Mouse (Mus musculus) midbrain, embryonic 10.5 days (tissue): ENCODE measurements at regions not wholly inside any gene's neighbourhood (a gene's known extent, or its start where the extent isn't known, plus 50 kb on each side); places are given as distances from the start of the nearest gene placed in this dataset.

ENCODE experiments used
- DNase-seq: peaks from one replicate; pipeline ENCODE4 v3.0.0-alpha.2; 2017; ENCODE audit warnings: low spot score
- H3K27ac ChIP-seq: fragments of 300-500 bp; sonication (generic); replicated peaks from 2 replicates; pipeline ENCODE4 v1.5.1; 2016; ENCODE audit warnings: mild to moderate bottlenecking
- H3K27me3 ChIP-seq: fragments of 300-500 bp; sonication (generic); 2 replicates; pipeline ENCODE4 v1.6.1; 2016; ENCODE audit warnings: low read depth, mild to moderate bottlenecking; ENCODE audit not compliant: poor library complexity, severe bottlenecking
- H3K36me3 ChIP-seq: fragments of 300-500 bp; sonication (generic); 2 replicates; pipeline ENCODE4 v1.6.1; 2016; ENCODE audit warnings: mild to moderate bottlenecking, moderate library complexity
- H3K4me1 ChIP-seq: fragments of 300-500 bp; sonication (generic); 2 replicates; pipeline ENCODE4 v1.6.1; 2016
- H3K4me3 ChIP-seq: fragments of 300-500 bp; sonication (generic); 2 replicates; pipeline ENCODE4 v1.5.1; 2016; ENCODE audit warnings: mild to moderate bottlenecking, moderate library complexity
- H3K9me3 ChIP-seq: fragments of 300-500 bp; sonication (generic); replicated peaks from 2 replicates; pipeline ENCODE4 v1.6.1; 2016; ENCODE audit warnings: mild to moderate bottlenecking
- WGBS: fragments of 180-500 bp; shearing (Covaris S2); methylation state at CpG from one replicate; pipeline ENCODE4 v1.1.7; 2016; 5-methylcytosine and 5-hydroxymethylcytosine counted together

DNA sequence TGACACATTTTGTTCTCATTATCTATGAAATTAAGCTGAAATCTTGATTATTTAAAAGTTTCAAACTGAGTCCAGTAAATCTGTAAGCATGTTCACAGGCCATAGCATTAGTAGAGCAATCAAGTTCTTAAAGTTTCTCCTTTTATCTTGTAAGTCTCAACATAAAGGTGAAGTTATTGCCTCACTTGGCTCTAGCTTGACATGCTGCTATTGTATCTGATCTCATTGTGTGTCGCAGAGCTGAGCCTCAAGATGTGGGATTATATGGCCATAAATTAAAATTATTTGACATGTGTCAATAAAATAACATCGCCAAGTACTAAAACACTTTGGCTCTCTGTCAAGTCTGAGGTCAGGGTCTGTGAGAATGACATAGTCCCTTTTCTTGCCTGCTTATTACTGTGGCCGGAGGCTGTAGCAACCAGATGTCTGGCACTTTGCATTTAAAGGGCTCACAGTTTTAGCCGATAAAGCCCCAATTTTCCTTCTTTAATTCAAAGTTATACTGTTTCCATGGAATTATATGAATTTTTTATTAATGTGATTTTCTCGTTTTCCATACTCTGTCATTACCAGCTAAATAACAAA, 775.8 kb downstream of the A830018L16Rik start:
- Histone ChIP-seq H3K4me3 (no peak overlapping the region), H3K36me3 (no peaks in the 10 kb centered on the region), H3K27ac (no peak overlapping the region), H3K9me3 (no peaks in the 10 kb centered on the region), H3K4me1 (no peaks in the 10 kb centered on the region), H3K27me3 (no peaks in the 10 kb centered on the region)
- no peak for DNase-seq
- WGBS: 87% methylated on average over 5 of the region's 5 CpGs

DNA sequence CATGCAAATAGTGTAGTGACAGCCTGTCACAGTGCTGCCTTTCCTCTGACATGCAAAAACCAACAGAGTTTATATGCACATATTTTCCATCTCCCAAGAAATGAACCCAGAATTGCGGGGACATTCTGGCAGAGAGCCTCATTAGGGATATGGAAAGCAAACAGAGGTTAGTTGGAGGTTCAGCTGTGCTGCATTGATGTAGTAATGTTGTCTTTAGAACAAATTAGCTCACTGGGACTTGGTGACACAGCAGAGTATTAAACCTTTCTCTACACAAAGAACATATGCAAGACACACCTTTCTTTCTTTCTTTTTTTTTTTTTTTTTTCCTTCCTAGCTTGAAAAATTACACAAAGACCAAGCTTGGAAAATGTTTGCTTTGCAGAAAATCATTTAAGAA, 778.7 kb downstream of the A830018L16Rik start:
- Histone ChIP-seq H3K36me3 (no peaks in the 10 kb centered on the region), H3K4me3 (no peak overlapping the region), H3K27ac (no peak overlapping the region), H3K9me3 (no peaks in the 10 kb centered on the region), H3K27me3 (no peaks in the 10 kb centered on the region), H3K4me1 (no peaks in the 10 kb centered on the region)
- DNase-seq: no peak
- 87% methylated on average over 1 of the region's 1 CpGs for WGBS

DNA sequence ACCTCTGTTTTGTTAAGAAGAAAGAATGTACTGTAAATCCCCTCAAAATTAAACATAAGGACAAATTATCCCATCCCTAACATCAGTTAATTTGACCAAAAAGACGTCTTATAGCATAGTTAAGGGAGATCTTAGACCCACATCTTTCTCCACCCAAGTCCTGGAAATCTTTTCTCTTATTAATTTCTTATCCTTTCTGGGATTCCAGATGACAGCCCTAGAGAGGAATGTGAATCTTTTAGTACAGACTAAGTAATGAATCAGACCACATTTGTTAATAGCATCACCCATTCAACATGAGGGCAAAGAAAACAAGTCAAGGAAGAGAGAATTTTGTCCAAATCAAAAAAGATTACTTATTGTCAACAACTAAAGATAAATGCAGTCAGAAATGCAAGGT, 817.2 kb downstream of the A830018L16Rik start:
- Histone ChIP-seq H3K4me3 (no peak overlapping the region), H3K36me3 (no peaks in the 10 kb centered on the region), H3K27ac (no peak overlapping the region), H3K9me3 (no peaks in the 10 kb centered on the region), H3K4me1 (no peaks in the 10 kb centered on the region), H3K27me3 (no peaks in the 10 kb centered on the region)
- DNase-seq: no peak
- 81% methylated on average over 1 of the region's 1 CpGs for WGBS

DNA sequence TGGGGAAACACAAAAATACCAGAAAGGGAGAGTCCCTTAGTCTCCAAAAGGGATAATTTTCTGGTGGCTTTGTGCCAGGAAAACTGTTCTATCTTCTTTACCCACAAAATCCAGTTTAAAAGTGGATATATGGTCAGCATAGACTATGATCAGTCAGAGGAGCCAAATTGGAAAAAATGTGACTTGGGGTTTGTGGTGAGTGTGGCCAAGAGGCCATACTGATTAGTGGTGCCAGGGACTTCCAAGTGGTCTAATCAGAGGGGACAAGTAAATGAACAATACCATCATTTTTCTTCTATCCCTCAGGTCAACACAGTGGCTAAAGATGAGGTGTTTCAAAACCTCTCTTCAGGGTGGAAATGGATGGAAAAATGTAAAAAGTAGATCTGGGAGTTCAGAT, 828.2 kb downstream of the A830018L16Rik start:
- Histone ChIP-seq H3K4me3 (no peak overlapping the region), H3K36me3 (no peaks in the 10 kb centered on the region), H3K4me1 (no peaks in the 10 kb centered on the region), H3K27ac (no peak overlapping the region), H3K9me3 (no peaks in the 10 kb centered on the region), H3K27me3 (no peaks in the 10 kb centered on the region)
- DNase-seq: no peak

DNA sequence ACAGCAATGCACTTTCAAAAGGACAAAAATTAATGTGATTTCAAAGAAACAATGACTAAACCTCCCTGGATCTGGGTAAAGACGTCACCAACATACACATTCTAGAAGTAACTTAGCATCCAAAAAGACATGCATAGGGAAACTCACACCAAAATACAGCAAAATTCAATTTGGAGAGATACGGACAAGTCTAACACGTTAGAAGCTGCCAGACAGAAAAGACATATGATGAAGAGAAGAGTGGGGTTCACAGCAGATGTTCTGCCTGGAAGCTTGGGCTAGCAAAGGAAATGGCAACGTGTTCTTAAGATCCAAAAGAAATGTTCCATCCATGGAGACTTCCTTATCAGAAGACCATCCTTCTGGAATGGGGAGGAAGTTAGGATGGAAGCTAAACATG, 868.6 kb downstream of the A830018L16Rik start:
- WGBS: 94% methylated on average over 4 of the region's 4 CpGs
- no peaks in the 10 kb centered on the region for H3K9me3 ChIP-seq

DNA sequence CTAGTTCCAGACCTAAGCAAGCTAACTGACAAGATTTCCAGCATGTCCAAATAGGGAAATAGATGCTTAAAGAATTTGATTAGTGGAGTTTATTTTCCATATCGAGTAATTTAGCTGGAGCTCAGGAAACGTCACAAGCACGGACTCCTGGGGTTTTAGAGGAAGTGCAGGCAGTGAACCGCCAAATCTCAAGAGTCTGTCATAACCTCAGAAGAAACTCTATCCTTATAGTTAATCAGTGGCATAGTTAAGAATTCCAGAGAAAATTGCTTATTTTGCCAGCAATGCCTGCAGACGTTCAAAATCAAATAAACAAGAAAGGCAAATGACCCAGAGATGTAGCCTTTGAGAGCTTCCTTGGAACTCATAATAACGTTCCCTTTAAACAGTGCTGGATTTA, 871.6 kb downstream of the A830018L16Rik start:
- no peaks in the 10 kb centered on the region for H3K4me1 ChIP-seq
- no peak overlapping the region for H3K27ac ChIP-seq
- H3K27me3 ChIP-seq: no peaks in the 10 kb centered on the region
- no peaks in the 10 kb centered on the region for H3K36me3 ChIP-seq
- no peak for DNase-seq
- 74% methylated on average over 6 of the region's 6 CpGs for WGBS
- no peaks in the 10 kb centered on the region for H3K9me3 ChIP-seq
- H3K4me3 ChIP-seq: no peak overlapping the region

More for the DNA sequence above, 868.6 kb downstream of the A830018L16Rik start:
- DNase-seq: no peak
- Histone ChIP-seq H3K36me3 (no peaks in the 10 kb centered on the region), H3K27ac (no peak overlapping the region), H3K27me3 (no peaks in the 10 kb centered on the region), H3K4me1 (no peaks in the 10 kb centered on the region), H3K4me3 (no peak overlapping the region)

DNA sequence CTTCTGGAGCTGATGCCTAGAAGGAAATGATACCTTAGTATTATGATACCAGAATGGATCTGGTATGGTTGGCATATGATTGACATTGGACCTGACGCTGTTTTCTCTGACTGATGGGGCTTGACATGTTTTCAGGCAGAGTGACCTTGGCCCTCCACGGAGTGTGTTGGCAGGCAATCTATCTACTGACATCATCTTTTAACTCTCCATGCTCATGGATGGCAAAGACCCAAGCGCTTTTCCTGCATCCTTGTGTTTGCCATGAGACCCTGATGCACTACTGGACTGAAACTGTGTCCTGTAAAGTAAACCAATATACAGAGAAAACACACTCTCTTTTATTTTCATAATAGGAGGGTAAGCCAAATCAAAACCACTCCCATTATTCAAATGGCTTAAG, 872.1 kb downstream of the A830018L16Rik start:
- Histone ChIP-seq H3K4me1 (no peaks in the 10 kb centered on the region), H3K27me3 (no peaks in the 10 kb centered on the region), H3K27ac (no peak overlapping the region), H3K36me3 (no peaks in the 10 kb centered on the region), H3K4me3 (no peak overlapping the region), H3K9me3 (no peaks in the 10 kb centered on the region)
- 86% methylated on average over 3 of the region's 3 CpGs for WGBS
- DNase-seq: no peak

DNA sequence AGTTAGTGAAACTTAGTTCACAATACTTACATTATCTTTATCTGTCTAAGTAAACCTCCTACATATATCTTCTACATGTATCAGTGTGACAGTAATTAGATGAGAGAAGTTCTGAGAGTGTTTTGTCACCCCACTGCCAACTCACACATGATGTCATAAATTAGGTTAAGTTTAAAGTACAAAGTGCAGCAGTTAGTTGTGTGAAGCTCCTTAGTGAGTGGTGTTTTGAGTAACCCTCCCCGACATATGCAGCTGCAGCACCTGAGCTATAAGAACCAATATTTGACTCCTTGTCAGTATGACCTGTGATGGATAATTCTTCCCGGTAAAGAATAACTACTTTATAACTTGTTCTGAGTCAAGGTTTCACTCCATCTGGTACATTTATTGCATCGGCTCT, 874.6 kb downstream of the A830018L16Rik start:
- Histone ChIP-seq H3K9me3 (no peaks in the 10 kb centered on the region), H3K36me3 (no peaks in the 10 kb centered on the region), H3K27ac (no peak overlapping the region), H3K4me3 (no peak overlapping the region), H3K27me3 (no peaks in the 10 kb centered on the region), H3K4me1 (no peaks in the 10 kb centered on the region)
- DNase-seq: no peak
- WGBS: 95% methylated on average over 3 of the region's 3 CpGs

DNA sequence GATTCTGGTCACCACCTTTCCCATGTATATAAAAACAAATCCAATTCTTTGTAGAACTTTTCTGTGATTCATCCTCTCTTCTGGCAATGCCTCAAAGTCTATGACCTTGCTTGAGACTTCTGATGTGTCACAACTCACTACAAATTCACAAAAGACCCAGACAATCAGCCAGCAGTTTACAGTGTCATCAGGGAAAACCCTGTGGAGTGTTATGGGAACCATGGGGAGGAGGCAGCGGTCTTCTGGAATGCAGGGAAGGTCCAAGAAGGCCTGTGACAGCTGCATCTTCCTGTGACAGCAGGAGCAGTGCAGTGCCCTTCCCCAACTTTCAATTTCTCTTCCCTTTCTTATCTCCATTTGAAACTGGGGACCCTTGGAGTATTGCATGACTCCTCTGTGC, 877.9 kb downstream of the A830018L16Rik start:
- no peaks in the 10 kb centered on the region for H3K36me3 ChIP-seq
- H3K9me3 ChIP-seq: no peaks in the 10 kb centered on the region
- H3K4me3 ChIP-seq: no peak overlapping the region
- no peak overlapping the region for H3K27ac ChIP-seq
- 53% methylated on average over 1 of the region's 1 CpGs for WGBS
- no peaks in the 10 kb centered on the region for H3K4me1 ChIP-seq
- no peaks in the 10 kb centered on the region for H3K27me3 ChIP-seq
- DNase-seq: no peak

DNA sequence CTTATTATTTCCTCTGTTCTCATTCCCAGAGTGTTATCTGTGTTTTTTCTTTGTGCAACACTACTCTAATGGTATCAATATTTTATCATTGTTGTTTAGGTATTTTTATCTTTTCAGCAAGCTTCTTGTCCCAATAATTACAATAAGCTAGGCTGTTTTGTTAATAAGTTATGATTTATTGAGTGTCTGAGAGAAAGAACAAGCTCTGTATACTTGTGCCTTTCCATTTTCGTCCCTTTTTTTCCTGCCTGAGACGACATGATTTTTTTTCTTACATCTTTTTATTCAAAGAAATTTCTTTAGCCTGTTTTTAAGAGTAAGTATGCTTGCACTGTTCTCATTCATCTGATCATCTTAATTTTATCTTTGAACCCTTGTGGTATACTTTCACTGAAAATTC, 904.1 kb downstream of the A830018L16Rik start:
- Histone ChIP-seq H3K27ac (no peak overlapping the region), H3K9me3 (no peaks in the 10 kb centered on the region), H3K4me1 (no peaks in the 10 kb centered on the region), H3K4me3 (no peak overlapping the region), H3K27me3 (no peaks in the 10 kb centered on the region), H3K36me3 (no peaks in the 10 kb centered on the region)
- no peak for DNase-seq
- 83% methylated on average over 2 of the region's 2 CpGs for WGBS

DNA sequence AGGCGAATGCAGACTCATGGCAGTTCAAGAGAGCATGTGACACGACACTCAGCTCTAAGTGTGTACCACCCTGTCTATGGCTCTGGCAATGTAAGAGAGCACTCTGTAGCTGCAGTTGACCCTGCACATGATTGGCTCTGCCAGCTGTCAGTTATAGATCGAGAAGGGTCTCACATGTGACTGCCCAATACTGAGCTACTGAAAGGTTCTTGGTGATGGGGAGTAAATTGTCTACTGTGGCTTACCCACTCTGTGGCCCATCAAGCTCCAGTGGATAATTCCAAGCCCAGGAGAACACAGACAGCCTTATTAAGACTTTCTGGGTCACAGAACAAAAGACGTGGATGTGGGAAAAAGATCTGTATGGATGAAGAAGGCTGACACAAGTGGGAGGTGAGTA, 920.3 kb downstream of the A830018L16Rik start:
- H3K4me3 ChIP-seq: no peak overlapping the region
- no peaks in the 10 kb centered on the region for H3K36me3 ChIP-seq
- 85% methylated on average over 4 of the region's 4 CpGs for WGBS
- no peak overlapping the region for H3K27ac ChIP-seq
- H3K9me3 ChIP-seq: no peaks in the 10 kb centered on the region
- DNase-seq: no peak
- H3K27me3 ChIP-seq: no peaks in the 10 kb centered on the region
- H3K4me1 ChIP-seq: no peaks in the 10 kb centered on the region

DNA sequence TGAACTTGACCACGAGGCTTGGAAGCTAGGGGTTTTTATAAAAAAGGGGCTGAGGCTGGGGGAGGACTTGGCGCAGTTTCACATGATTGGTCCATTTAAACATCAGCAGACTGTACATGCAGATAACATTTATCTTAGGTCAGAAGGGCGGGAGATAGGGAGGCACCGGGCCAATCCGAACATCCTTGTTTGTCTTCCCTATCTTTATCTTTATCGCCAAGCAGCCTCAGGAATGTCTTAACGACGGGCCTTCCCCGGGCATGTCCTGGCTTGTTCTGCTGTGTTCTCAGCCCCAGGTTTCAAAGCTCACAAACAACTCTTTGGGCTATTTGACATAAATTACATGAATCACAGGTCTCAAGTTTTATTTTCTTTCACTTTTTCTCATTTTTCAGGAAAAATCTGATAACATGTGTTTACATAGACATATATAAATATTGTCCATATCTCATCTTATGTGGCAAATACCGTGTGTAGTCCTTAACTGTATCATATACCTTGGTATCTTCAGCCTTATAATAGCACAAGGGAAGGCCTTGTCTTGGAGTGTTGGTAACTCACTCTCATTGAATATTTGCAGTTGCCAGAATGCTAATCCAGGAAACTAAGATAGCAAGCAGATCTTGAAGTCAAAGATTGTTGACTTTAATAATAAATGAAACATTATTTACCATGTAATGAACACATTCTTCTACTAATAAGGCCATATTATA, 931.0 kb downstream of the A830018L16Rik start:
- H3K27me3 ChIP-seq: no peaks in the 10 kb centered on the region

DNA sequence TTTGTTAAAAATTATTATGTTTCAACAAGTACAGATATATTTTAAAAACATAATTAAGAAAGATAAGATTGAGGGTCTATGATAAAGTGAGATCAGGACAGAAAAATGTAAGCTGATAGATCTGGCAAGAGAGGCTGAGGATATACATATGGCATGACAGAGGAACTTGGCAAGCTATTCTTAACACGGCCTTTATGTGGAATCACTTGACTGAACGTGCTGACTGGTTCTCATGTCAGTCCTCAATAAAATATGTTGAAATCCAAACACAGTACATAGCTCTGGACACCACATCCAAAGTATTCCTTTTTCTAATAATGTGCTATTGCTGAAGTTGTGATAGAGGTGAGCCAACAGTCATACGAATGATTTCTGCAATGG, 931.5 kb downstream of the A830018L16Rik start:
- no peaks in the 10 kb centered on the region for H3K9me3 ChIP-seq
- WGBS: 94% methylated on average over 3 of the region's 3 CpGs
- DNase-seq: no peak
- no peaks in the 10 kb centered on the region for H3K27me3 ChIP-seq
- no peak overlapping the region for H3K4me3 ChIP-seq
- H3K36me3 ChIP-seq: no peaks in the 10 kb centered on the region
- no peaks in the 10 kb centered on the region for H3K4me1 ChIP-seq
- H3K27ac ChIP-seq: no peak overlapping the region

More for the DNA sequence above, 931.0 kb downstream of the A830018L16Rik start:
- no peaks in the 10 kb centered on the region for H3K4me1 ChIP-seq
- DNase-seq: no peak
- no peaks in the 10 kb centered on the region for H3K36me3 ChIP-seq
- H3K4me3 ChIP-seq: no peak overlapping the region
- H3K9me3 ChIP-seq: no peaks in the 10 kb centered on the region
- 93% methylated on average over 10 of the region's 10 CpGs for WGBS
- no peak overlapping the region for H3K27ac ChIP-seq
